In the genomic region with DNA sequence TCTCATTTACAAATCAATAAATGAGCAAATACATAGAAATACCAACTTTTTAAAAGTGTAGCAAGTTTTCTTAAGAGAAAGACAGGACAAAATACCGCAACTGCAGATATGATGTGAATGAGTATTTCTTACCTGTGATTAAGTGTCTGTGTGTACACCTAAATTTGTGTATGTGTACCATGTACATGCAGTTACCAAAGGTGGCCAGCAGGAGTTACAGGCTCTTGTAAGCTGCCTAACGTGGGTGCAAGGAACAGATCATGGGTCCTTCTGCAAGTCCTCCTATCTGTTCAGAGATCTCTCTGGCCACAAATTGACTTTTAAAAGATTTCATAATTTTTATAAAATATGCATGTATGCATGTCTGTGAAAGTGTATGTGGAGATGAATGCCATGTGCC, we compare ENCODE assay signal across 26 mouse cellular contexts.
"Had no signal": no experiment of that assay in that cellular context is flagged by ENCODE, and none has a peak within 500 bp of the region (broad histone marks: within the 10 kb centered on the region; RNA-seq: fewer than 3 reads in every experiment).

No protein-coding gene starts in this region.

- H3K36me3 ChIP-seq: heart, embryonic 10.5 days; heart, embryonic 12.5 days; hindbrain, embryonic 10.5 days; hindbrain, embryonic 12.5 days; intestine, embryonic 15.5 days; kidney, embryonic 15.5 days; limb, embryonic 13.5 days; limb, embryonic 15.5 days; liver, embryonic 12.5 days had no signal

- ATAC-seq: hindbrain, embryonic 16.5 days; inflammation-experienced regulatory T-cells, adult 6 months; intestine, embryonic 15.5 days; intestine, postnatal 0 days; liver, embryonic 12.5 days had no signal

- H3K9me3 ChIP-seq: heart, embryonic 10.5 days; hindbrain, embryonic 10.5 days; hindbrain, embryonic 12.5 days; intestine, embryonic 15.5 days; kidney, embryonic 15.5 days; limb, embryonic 13.5 days; limb, embryonic 15.5 days; liver, embryonic 12.5 days had no signal

- H3K4me1 ChIP-seq: heart, embryonic 10.5 days; heart, embryonic 12.5 days; hindbrain, embryonic 10.5 days; hindbrain, embryonic 12.5 days; intestine, embryonic 15.5 days; kidney, embryonic 15.5 days; limb, embryonic 13.5 days; limb, embryonic 15.5 days; liver, embryonic 12.5 days had no signal

- H3K27ac ChIP-seq: gastrocnemius, adult 2 months; heart, embryonic 10.5 days; hindbrain, embryonic 10.5 days; hindbrain, embryonic 12.5 days; hindbrain, embryonic 14.5 days; intestine, embryonic 15.5 days; kidney, embryonic 15.5 days; kidney, postnatal 0 days; limb, embryonic 13.5 days; limb, embryonic 15.5 days; liver, embryonic 12.5 days; liver, embryonic 14.5 days had no signal

- H3K27me3 ChIP-seq: heart, embryonic 12.5 days; hindbrain, embryonic 12.5 days; intestine, embryonic 15.5 days; kidney, embryonic 15.5 days; limb, embryonic 13.5 days; limb, embryonic 15.5 days; liver, embryonic 12.5 days had no signal

- H3K4me3 ChIP-seq: gastrocnemius, adult 2 months; heart, embryonic 10.5 days; heart, embryonic 12.5 days; hindbrain, embryonic 10.5 days; hindbrain, embryonic 12.5 days; intestine, embryonic 15.5 days; kidney, embryonic 15.5 days; limb, embryonic 13.5 days; limb, embryonic 15.5 days; liver, embryonic 12.5 days had no signal

- H3K9ac ChIP-seq: heart, embryonic 12.5 days; hindbrain, embryonic 12.5 days; hindbrain, embryonic 14.5 days; intestine, embryonic 15.5 days; kidney, embryonic 15.5 days; limb, embryonic 13.5 days; limb, embryonic 15.5 days; liver, embryonic 12.5 days; liver, embryonic 14.5 days had no signal

- H3K4me2 ChIP-seq: heart, embryonic 12.5 days; hindbrain, embryonic 12.5 days; hindbrain, embryonic 14.5 days; intestine, embryonic 15.5 days; kidney, embryonic 15.5 days; limb, embryonic 13.5 days; limb, embryonic 15.5 days; liver, embryonic 12.5 days had no signal

- DNase-seq: gastrocnemius, adult 2 months; gastrocnemius, postnatal 10 days; gastrocnemius, postnatal 25 days; heart, adult 18-20 months; heart, postnatal 10 days; heart, postnatal 4 days; kidney, adult 18-20 months; kidney, adult 8-10 months; kidney, postnatal 14 days; kidney, postnatal 36 days; left cerebral cortex, postnatal 4 days had no signal
